Mouse (Mus musculus) CH12.LX (cell line): ENCODE data around the gene Agpat2. TPM values are rescaled to one million over a fixed set of nuclear protein-coding genes. Genes with fewer than 3 reads are reported as not detected.

Experiments
- DNase-seq: peaks from one replicate; pipeline ENCODE4 v3.0.0-alpha.2; 2013; ENCODE audit errors: extremely low read depth
- H3K27ac ChIP-seq: 2 replicates; pipeline ENCODE4 v1.5.1; 2012; ENCODE audit warnings: low read depth, mild to moderate bottlenecking, control low read depth, moderate library complexity; ENCODE audit not compliant: insufficient read depth
- H3K27me3 ChIP-seq: replicated peaks from 2 replicates; pipeline ENCODE3; 2012; ENCODE audit warnings: inconsistent platforms
- H3K36me3 ChIP-seq, 2 experiments: replicated peaks in 1 of 2; 2 replicates each; pipeline versions ENCODE3 to v1.6.1; 2012; ENCODE audit warnings: inconsistent platforms in 1 of 2, low read length in 1 of 2, mild to moderate bottlenecking in 1 of 2, mixed read lengths in 1 of 2, moderate library complexity in 1 of 2; ENCODE audit not compliant: control insufficient read depth in 1 of 2, insufficient read depth in 1 of 2
- H3K4me1 ChIP-seq, 2 experiments: 2 replicates each; pipeline ENCODE4 v1.6.1; 2012; ENCODE audit warnings: inconsistent platforms in 1 of 2, moderate library complexity in 1 of 2; ENCODE audit not compliant: insufficient read depth in 2 of 2, control insufficient read depth in 1 of 2
- H3K4me2 ChIP-seq: 2 replicates; pipeline ENCODE4 v1.6.1; 2012; ENCODE audit warnings: low read depth, mild to moderate bottlenecking, control low read depth; ENCODE audit not compliant: poor library complexity, insufficient read depth, severe bottlenecking
- H3K4me3 ChIP-seq, 3 experiments: fragments of 150-350 bp in 1 of 3; sonication (generic) in 1 of 3; replicated peaks in 1 of 3; 2 replicates each; pipeline versions ENCODE3 to v1.5.1; 2011 to 2012; ENCODE audit warnings: low read depth in 2 of 3, low read length in 2 of 3, mild to moderate bottlenecking in 2 of 3, moderate library complexity in 2 of 3, control low read depth in 1 of 3, improper control_type of control experiment in 1 of 3, inconsistent platforms in 1 of 3, mixed read lengths in 1 of 3; ENCODE audit not compliant: poor library complexity in 1 of 3
- H3K79me2 ChIP-seq: replicated peaks from 2 replicates; pipeline ENCODE4 v1.6.1; 2012; ENCODE audit warnings: mild to moderate bottlenecking, moderate library complexity; ENCODE audit not compliant: control insufficient read depth, poor library complexity, insufficient read depth, severe bottlenecking; ENCODE audit errors: extremely low read depth
- H3K9ac ChIP-seq: 2 replicates; pipeline ENCODE4 v1.6.1; 2012; ENCODE audit warnings: low read depth, mild to moderate bottlenecking, control low read depth, moderate library complexity; ENCODE audit not compliant: insufficient read depth
- H3K9me3 ChIP-seq: replicated peaks from 2 replicates; pipeline ENCODE3; 2012; ENCODE audit warnings: low read length, inconsistent platforms, mixed read lengths
- CTCF ChIP-seq, 2 experiments: IDR thresholded peaks in 1 of 2; conservative IDR thresholded peaks in 1 of 2; 2 replicates each; pipeline ENCODE4 v1.5.1; 2011 to 2012; ENCODE audit warnings: low read depth in 2 of 2, low read length in 2 of 2, improper control_type of control experiment in 1 of 2, inconsistent platforms in 1 of 2, mild to moderate bottlenecking in 1 of 2, moderate library complexity in 1 of 2
- EP300 ChIP-seq: IDR thresholded peaks from 2 replicates; pipeline ENCODE4 v1.6.1; 2011; ENCODE audit warnings: low read length, improper control_type of control experiment
- GABPA ChIP-seq: IDR thresholded peaks from 2 replicates; pipeline ENCODE4 v1.6.1; 2012; ENCODE audit warnings: low read depth, low read length, improper control_type of control experiment, inconsistent platforms; ENCODE audit not compliant: insufficient replicate concordance
- HCFC1 ChIP-seq: IDR thresholded peaks from 2 replicates; pipeline ENCODE4 v1.6.1; 2012; ENCODE audit warnings: low read depth, mild to moderate bottlenecking, inconsistent platforms, low read length, improper control_type of control experiment
- IRF4 ChIP-seq: IDR thresholded peaks from 2 replicates; pipeline ENCODE4 v1.6.1; 2014; ENCODE audit warnings: low read depth, mild to moderate bottlenecking, inconsistent platforms, low read length, improper control_type of control experiment
- MAX ChIP-seq: IDR thresholded peaks from 2 replicates; pipeline ENCODE4 v1.6.1; 2011; ENCODE audit warnings: low read length, improper control_type of control experiment
- MAZ ChIP-seq: IDR thresholded peaks from 2 replicates; pipeline ENCODE4 v1.6.1; 2012; ENCODE audit warnings: low read depth, mild to moderate bottlenecking, inconsistent platforms, low read length, improper control_type of control experiment, moderate library complexity
- MEF2A ChIP-seq: IDR thresholded peaks from 2 replicates; pipeline ENCODE4 v1.6.1; 2014; ENCODE audit warnings: low read depth, mild to moderate bottlenecking, inconsistent platforms, low read length, improper control_type of control experiment, borderline replicate concordance
- MXI1 ChIP-seq: IDR thresholded peaks from 2 replicates; pipeline ENCODE4 v1.6.1; 2011; ENCODE audit warnings: mild to moderate bottlenecking, low read depth, low read length, improper control_type of control experiment
- NRF1 ChIP-seq: IDR thresholded peaks from 2 replicates; pipeline ENCODE4 v1.6.1; 2014; ENCODE audit warnings: low read depth, mild to moderate bottlenecking, inconsistent platforms, low read length, improper control_type of control experiment, moderate library complexity
- POLR2A ChIP-seq: IDR thresholded peaks from 2 replicates; pipeline ENCODE4 v1.6.1; 2011; ENCODE audit warnings: low read depth, mild to moderate bottlenecking, improper control_type of control experiment, low read length
- RAD21 ChIP-seq: IDR thresholded peaks from 2 replicates; pipeline ENCODE4 v1.6.1; 2011; ENCODE audit warnings: low read depth, mild to moderate bottlenecking, low read length, improper control_type of control experiment, moderate library complexity
- SMC3 ChIP-seq: IDR thresholded peaks from 2 replicates; pipeline ENCODE4 v1.6.1; 2011; ENCODE audit warnings: low read depth, low read length, improper control_type of control experiment
- TCF12 ChIP-seq: IDR thresholded peaks from 2 replicates; pipeline ENCODE4 v1.6.1; 2014; ENCODE audit warnings: low read depth, mild to moderate bottlenecking, inconsistent platforms, low read length, improper control_type of control experiment
- UBTF ChIP-seq: IDR thresholded peaks from 2 replicates; pipeline ENCODE4 v1.6.1; 2012; ENCODE audit warnings: low read depth, mild to moderate bottlenecking, inconsistent platforms, low read length, improper control_type of control experiment, moderate library complexity
- USF1 ChIP-seq: IDR thresholded peaks from 2 replicates; pipeline ENCODE4 v1.6.1; 2014; ENCODE audit warnings: low read depth, mild to moderate bottlenecking, inconsistent platforms, low read length, improper control_type of control experiment
- ZKSCAN1 ChIP-seq: IDR thresholded peaks from 2 replicates; pipeline ENCODE4 v1.6.1; 2012; ENCODE audit warnings: low read depth, inconsistent platforms, low read length, improper control_type of control experiment, borderline replicate concordance
- dilution Hi-C: fragments of 300-500 bp; cut with MboI; formaldehyde crosslinking; loops from 2 replicates; pipeline ENCODE4 v1.14.3; 2020; ENCODE audit warnings: low sequenced_read_pairs; ENCODE audit not compliant: extremely low pct_unique_long_range_greater_than_20kb, extremely low pct_ligation_motif_present
- in situ Hi-C: fragments of 300-500 bp; cut with MboI; formaldehyde crosslinking; loops from 3 replicates; pipeline ENCODE4 v1.14.3; 2019; ENCODE audit warnings: low sequenced_read_pairs, low pct_ligation_motif_present, low pct_unique_long_range_greater_than_20kb, mixed read lengths
- polyA plus RNA-seq: library from polyadenylated mRNA; unstranded; fragments of >175 nt; gene quantifications from 2 replicates; pipeline ENCODE4 v1.2.1, GENCODE M21; 2012; ENCODE audit warnings: low read depth; ENCODE audit not compliant: insufficient read length
- total RNA-seq, 2 experiments: library from RNA; depleted of rRNA; stranded (reverse); fragments of 300-350 nt in 1 of 2; fragments of >200 nt in 1 of 2; gene quantifications; 2 replicates each; pipeline ENCODE4 v1.2.3; 2012 to 2014

Agpat2 gene
- total and polyA plus RNA-seq, 3 experiments = 8.6 to 14.2 (median 9.5) TPM

- Histone ChIP-seq H3K27ac (no peak overlapping the region), H3K9me3 (no peaks in the 10 kb centered on the region), H3K36me3 (no peaks in the 10 kb centered on the region), H3K79me2 (no peaks in the 10 kb centered on the region), H3K4me2 (no peak overlapping the region), H3K4me3 (no peak overlapping the region), H3K4me1 (peaks cover 10 to 23% of the 10 kb centered on the region in 2 experiments), H3K27me3 (no peaks in the 10 kb centered on the region), H3K9ac (no peak overlapping the region)
- TF ChIP-seq USF1 = no peak
- no peak for TF ChIP-seq POLR2A
- TF ChIP-seq MAZ = no peak
- dilution Hi-C loops = no loop called here
- no peak for DNase-seq
- in situ Hi-C loops = loop anchor here (5.0 kb wide), 2 partner anchors 42 to 98 kb away; no protein-coding TSS in a partner anchor
These were observed 54.4 kb downstream of the Agpat2 start for GRCm38 (mm10) chr2:26549801-26550200.

- Histone ChIP-seq H3K27me3 (no peaks in the 10 kb centered on the region), H3K4me3 (no peak overlapping the region), H3K4me1 (peaks cover 5 to 6% of the 10 kb centered on the region in 2 experiments; a peak in 2 of 4 replicates), H3K27ac (no peak overlapping the region)
- TF ChIP-seq ZKSCAN1 (no peak), SMC3 (peak; percentile 73), CTCF (conservative IDR thresholded peaks at IDR 0.05 in 1 of 2, IDR thresholded peaks at IDR 0.05 in 1 of 2; ENCODE audit: low read depth in 2 of 2, low read length in 2 of 2) (peak in 1 of 2 experiments; percentile 53; a peak in 2 of 4 replicates), RAD21 (peak; percentile 55)
- TF ChIP-seq, all 38 proteins: peak for 3
- Histone ChIP-seq H3K9ac (no peak overlapping the region), H3K79me2 (no peaks in the 10 kb centered on the region), H3K9me3 (no peaks in the 10 kb centered on the region), H3K4me2 (no peak overlapping the region), H3K36me3 (no peaks in the 10 kb centered on the region)
- DNase-seq = no peak
- in situ Hi-C loops (loop anchor here (5.0 kb wide), 2 partner anchors 40 to 95 kb away; no protein-coding TSS in a partner anchor), dilution Hi-C loops (no loop called here)
These were observed 56.7 kb downstream of the Agpat2 start for GRCm38 (mm10) chr2:26547481-26547880.

DNA sequence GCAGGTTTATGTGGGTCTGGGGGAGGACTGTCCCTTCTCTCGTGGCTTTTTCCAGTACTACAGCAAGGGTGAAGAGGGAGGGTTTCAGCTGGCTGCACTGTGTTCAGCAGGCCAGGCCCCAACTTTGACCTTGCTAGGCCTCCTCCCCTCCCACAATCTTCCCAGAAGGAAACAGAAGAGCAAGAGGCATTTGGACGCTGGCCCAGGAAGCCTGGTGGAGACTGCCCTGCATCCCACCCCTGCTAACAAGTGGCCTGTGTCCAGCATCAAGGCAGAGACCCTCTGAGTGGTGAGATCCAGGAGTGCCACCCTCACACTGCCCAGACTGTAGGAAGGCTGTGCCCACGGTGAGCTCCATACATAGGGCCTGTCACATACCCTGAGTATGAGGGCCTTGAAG, 60.0 kb downstream of the Agpat2 start:
- H3K27me3 ChIP-seq = no peaks in the 10 kb centered on the region
- H3K9ac ChIP-seq = no peak overlapping the region
- H3K36me3 ChIP-seq = no peaks in the 10 kb centered on the region
- H3K4me3 ChIP-seq = no peak overlapping the region
- no peak overlapping the region for H3K4me2 ChIP-seq
- DNase-seq = no peak
- no peak for TF ChIP-seq UBTF
- TF ChIP-seq ZKSCAN1 = no peak
- TF ChIP-seq MXI1 = no peak
- no peak for TF ChIP-seq GABPA
- no peak for TF ChIP-seq MAX
- no peak for TF ChIP-seq HCFC1
- no peak for TF ChIP-seq MEF2A
- no peak for TF ChIP-seq RAD21
- no peak for TF ChIP-seq IRF4
- TF ChIP-seq EP300 = no peak
- no peak for TF ChIP-seq CTCF (conservative IDR thresholded peaks at IDR 0.05 in 1 of 2, IDR thresholded peaks at IDR 0.05 in 1 of 2; ENCODE audit: low read depth in 2 of 2, low read length in 2 of 2)
- TF ChIP-seq NRF1 = no peak
- TF ChIP-seq TCF12 = no peak
- no peak for TF ChIP-seq POLR2A
- H3K27ac ChIP-seq = no peak overlapping the region
- dilution Hi-C loops (no loop called here), in situ Hi-C loops (no loop called here)
- no peaks in the 10 kb centered on the region for H3K4me1 ChIP-seq
- H3K9me3 ChIP-seq = no peaks in the 10 kb centered on the region
- H3K79me2 ChIP-seq = no peaks in the 10 kb centered on the region
